Mouse (Mus musculus): ENCODE measurements around the gene Lrrk1. TPM values are rescaled to one million over a fixed set of nuclear protein-coding genes. Genes with fewer than 3 reads are reported as not detected.

Lrrk1 gene
- polyA plus RNA-seq, 1 experiment: 39.4 TPM

GRCm38 (mm10) chr7:66303922-66304660 lies 84.1 kb downstream of the Lrrk1 start:
- no peak for DNase-seq (ENCODE audit: low spot score)

GRCm38 (mm10) chr7:66301486-66301885 lies 86.7 kb downstream of the Lrrk1 start:
- no peak for DNase-seq (ENCODE audit: low spot score)

DNA sequence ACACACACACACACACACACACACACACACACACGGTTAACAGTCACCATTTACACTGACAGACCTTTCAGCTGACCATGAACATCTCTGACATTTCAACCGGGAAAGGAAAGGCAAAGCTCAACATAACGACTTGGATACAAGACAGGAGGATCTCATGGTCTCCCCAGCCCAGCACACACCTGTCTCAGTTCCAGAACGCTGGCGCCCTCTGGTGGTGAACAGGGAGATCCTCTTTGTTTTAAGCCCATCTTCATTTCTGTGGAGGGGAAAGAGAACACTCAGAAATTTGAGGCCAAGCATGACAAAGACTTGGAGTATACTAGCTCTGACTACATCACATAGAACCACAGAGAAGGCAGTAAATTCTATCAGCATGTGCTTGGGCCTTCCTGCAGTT lies 87.5 kb downstream of the Lrrk1 start:
- DNase-seq (ENCODE audit: low spot score): peak; percentile 60

GRCm38 (mm10) chr7:66297656-66298021 lies 90.5 kb downstream of the Lrrk1 start:
- DNase-seq (ENCODE audit: low spot score): no peak

DNA sequence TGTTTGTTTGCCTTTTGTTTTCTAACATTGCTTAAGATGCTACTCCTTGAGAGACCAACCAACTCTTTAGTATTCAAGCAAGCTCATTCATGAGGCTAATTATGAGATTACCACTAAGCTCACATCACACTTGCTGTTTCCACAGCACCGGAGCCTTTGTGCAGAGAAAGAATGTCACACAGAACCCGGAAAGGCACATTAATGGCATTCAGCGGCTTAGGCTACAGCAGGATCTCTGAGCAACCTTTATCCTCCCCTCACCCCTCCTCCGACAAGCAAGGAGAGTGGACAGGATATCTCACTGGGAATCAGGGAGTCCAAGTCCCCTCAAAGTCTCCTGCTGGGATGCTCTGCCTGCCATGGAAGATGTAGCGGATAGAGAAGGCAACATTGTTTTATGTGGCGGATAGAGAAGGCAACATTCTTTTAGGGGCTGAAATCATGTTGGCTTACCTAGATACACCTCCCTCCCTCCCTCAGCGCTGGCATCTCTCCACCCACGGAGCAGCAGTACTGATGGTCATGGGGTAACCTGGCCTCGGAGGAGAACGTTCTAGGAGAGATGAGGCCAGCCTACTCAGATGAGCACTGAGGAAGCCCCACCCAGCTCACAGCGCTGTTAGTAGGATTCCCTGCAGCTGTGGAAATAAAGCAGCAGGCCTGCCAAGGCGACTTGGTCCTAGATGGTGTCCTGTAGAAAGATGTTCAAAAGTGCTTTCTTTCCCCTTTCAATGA lies 91.1 kb downstream of the Lrrk1 start:
- DNase-seq (ENCODE audit: low spot score): no peak

GRCm38 (mm10) chr7:66292552-66293376 lies 95.4 kb downstream of the Lrrk1 start:
- no peak for DNase-seq (ENCODE audit: low spot score)

GRCm38 (mm10) chr7:66292010-66292409 lies 96.1 kb downstream of the Lrrk1 start:
- DNase-seq (ENCODE audit: low spot score): no peak

DNA sequence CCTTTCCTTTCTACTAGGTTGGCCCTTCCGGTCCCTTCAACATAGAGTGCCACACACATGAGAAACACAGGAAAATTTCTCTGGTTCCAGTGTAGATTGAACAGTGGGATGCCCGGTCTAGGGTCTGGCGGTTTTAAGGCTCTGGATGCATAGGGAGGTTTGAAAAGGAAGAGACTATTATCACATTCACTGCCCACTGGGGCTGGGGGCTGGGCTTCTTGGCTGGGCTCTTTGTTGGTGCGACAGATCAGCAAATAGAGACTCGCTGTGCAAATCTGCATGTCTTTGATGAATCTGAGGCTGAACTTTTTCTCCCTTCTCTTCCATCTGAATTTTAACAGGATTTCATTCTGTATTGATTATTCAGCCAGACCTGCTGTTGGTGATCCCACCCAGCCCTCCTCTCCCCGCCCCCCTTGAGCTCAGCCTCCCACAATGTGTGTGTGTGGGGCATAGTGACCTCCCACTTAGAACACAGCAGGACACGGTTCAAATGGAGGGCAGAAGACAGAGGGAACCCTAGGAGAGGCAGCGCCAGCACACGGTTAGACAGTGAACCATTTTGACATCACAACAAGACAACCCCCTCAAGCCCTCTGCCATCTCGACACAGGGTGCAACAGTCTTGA lies 105.1 kb downstream of the Lrrk1 start:
- DNase-seq (ENCODE audit: low spot score): no peak

GRCm38 (mm10) chr7:66282265-66282664 lies 105.9 kb downstream of the Lrrk1 start:
- no peak for DNase-seq (ENCODE audit: low spot score)

- no peak for DNase-seq (ENCODE audit: low spot score)
Observed at GRCm38 (mm10) chr7:66278001-66278400, 110.1 kb downstream of the Lrrk1 start.

DNA sequence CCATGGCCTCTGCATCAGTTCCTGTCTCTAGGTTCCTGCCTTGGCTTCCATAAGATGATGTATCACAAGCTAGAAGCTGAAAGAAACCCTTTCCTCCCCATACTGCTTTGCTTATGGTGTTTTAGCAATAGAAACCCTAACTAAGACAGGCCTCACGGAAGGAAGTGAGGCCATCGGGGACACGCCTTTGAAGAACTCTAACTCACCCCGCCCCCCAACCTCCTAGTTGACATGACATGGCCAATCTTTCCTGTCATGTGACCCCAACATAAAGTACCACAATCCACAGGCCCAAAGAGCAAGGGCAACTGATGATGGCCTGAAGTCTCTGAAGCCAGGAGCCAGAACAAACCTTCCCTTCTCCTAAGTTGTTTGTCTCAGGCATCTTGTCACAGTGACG lies 114.7 kb downstream of the Lrrk1 start:
- DNase-seq (ENCODE audit: low spot score): no peak

- no peak for DNase-seq (ENCODE audit: low spot score)
Observed at GRCm38 (mm10) chr7:66271226-66271625, 116.9 kb downstream of the Lrrk1 start.

DNA sequence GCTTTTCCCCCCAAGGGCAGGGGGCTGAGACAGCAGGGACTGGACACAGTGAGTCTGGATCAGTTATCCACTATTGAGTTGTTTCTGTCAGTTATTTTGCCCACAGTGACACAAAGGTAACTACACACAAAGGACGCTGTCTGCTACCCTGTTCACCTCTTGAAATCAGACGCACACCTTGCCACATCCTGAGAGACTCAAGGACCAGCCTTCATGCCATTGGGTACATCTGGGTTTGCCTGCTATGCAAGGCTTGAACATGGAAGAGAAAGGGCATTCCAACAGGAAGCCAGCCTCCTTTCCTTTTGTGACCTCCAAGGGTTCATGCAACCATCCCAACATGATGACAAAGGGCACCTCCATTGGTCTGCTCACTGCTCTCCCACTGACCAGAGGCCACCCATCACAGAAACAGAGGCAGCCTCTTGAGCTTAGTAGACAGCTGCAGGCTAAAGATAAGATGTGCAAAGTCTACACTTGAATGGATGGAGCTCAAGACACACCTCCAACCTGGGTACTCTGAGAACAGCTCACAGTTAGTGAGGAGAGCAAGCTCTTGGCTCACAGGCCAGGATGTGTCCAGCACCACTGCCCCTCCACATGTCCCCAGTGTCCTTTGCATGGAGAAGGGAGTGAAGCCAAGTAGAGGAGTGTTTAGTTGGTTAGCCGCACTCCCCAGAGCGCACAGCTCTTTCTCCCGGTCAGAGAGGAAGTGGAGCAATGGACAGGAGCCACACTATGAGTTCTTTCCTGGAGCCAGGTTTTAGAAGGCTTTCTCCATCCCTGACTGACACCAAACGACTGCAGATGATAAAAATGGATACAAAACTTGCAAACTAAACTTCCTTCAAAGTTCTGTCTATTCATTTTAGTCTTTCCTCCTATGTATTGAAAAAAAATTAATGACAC lies 121.0 kb downstream of the Lrrk1 start:
- no peak for DNase-seq (ENCODE audit: low spot score)

DNA sequence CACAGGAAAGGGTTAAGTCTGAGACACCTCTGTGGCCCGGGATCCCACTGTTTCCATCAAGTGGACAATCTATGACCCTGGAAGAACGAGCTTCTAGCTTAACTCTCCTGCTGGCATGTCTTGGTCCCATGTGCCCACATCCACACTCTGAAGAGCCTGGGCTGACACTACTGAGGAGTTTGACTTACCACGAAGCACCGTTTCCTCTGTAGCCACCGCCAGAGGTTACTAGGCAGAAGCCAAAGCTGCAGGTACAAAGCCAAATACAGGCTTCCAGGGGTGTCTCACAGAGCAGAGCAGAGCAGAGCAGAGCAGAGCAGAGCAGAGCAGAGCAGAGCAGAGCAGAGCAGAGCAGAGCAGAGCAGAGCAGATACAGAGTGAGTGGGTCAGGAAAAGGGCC lies 124.7 kb downstream of the Lrrk1 start:
- DNase-seq (ENCODE audit: low spot score): no peak

DNA sequence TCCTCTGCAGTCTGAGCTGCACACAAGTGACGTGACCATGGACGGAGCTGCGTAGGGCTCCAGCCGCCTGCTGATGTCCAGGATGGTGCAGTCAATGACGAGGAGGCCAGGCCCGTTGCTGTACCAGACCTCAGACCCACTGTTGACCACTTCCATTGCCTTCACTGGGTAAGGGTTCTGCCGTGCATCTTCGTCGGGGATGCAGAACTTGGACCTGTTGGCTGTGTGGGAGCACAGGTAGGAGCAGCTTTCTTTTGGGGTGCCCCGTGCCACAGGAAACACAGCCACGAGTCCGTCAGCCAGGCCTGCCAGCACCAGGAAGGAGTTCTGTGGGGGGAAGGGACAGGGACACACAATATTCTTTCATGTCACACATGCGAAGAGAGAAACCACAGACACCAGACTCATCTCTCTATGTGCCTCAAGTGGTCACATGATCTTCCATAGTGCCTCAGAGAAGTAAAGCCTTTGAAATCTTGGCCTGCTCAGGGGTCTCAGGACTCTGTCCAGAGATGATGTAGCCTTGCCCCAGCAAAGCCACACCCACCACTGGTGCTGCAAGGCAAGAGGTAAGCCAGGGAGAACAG lies 125.5 kb downstream of the Lrrk1 start:
- no peak for DNase-seq (ENCODE audit: low spot score)

- DNase-seq (ENCODE audit: low spot score): peak; percentile 2
Observed at GRCm38 (mm10) chr7:66260763-66261390, 127.3 kb downstream of the Lrrk1 start.

DNA sequence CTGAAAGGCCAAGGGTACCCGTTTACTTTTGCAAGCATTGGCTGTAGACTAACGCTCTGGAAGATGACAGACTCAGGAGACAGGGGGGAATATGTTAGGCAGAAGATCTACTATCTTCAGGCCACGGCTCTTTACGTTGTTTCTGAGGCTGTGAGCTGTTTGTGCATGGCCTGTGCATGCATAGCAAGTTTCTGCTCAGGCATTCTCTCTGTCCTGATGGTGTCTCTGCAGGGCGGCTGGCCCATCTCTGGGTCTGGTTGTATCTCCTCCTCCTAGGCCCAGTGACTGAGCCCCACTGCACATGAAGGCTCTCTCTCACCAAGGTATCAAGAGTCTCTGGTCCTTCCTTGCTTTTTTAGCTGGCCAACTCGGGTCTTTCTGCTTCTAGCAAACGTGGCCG lies 127.9 kb downstream of the Lrrk1 start:
- peak; percentile 10 for DNase-seq (ENCODE audit: low spot score)

DNA sequence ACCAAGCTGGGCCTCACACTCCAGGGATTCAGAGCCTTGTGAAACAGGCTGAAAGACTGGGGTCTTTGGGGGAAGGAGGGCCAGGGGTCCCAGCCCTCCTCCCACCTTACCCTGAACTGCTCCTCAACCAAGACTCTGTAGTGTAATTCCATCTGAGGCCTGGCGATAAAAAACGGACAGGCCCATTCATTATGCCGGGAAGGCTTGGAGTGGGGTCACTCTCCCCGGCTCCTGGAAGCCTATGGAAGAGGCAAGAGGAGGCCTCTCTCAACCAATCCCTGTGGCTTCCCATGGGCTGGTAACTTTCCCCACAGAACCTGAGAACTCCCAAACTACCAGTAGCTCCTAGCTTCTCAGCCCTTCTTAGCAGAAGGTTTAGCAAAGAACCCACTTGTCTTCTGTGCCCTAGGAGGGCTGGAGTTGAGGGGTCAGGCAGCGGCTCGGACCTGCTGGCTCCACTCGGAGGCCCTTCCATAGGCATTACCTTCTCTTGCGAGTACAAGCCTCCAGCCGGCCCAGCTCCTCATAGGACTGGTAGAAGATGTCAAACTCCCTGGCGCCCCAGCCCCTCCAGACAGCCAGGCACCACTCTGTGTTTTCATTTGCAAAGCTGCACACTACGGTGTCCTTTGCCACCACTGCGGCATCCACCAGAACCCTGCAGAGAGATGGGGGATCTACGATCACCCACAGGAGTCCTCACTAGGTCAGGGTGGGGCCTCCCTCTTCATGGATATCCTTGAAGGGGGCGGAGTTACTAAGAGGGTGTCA lies 128.5 kb downstream of the Lrrk1 start:
- peak; percentile 16 for DNase-seq (ENCODE audit: low spot score)

DNA sequence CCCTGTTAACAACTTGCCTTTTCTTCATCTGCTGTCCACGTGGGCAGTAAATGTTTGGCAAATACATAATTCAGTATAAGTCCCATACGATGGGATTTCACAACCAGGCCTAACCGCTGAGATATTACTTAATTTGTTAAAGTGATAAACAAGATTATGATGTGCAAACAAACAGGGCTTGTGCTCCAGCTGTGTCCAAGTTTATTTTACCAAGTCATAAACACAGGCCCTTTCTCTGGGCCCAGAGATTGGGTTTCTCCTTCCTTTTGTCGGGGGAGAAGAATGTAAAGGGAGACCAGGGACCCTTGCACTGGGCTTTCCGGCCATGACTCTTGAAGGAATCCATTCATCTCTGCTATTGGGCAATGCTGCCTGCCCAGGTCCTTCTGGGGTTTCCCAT lies 129.2 kb downstream of the Lrrk1 start:
- DNase-seq (ENCODE audit: low spot score): peak; percentile 1
